Mouse (Mus musculus) CH12.LX (cell line): ENCODE measurements around the gene Gclm. TPM values are rescaled to one million over a fixed set of nuclear protein-coding genes. Genes with fewer than 3 reads are reported as not detected.

ENCODE experiments used
- DNase-seq: peaks from one replicate; pipeline ENCODE4 v3.0.0-alpha.2; 2013; ENCODE audit errors: extremely low read depth
- H3K27ac ChIP-seq: 2 replicates; pipeline ENCODE4 v1.5.1; 2012; ENCODE audit warnings: low read depth, mild to moderate bottlenecking, control low read depth, moderate library complexity; ENCODE audit not compliant: insufficient read depth
- H3K27me3 ChIP-seq: replicated peaks from 2 replicates; pipeline ENCODE3; 2012; ENCODE audit warnings: inconsistent platforms
- H3K36me3 ChIP-seq, 2 experiments: replicated peaks in 1 of 2; 2 replicates each; pipeline versions ENCODE3 to v1.6.1; 2012; ENCODE audit warnings: inconsistent platforms in 1 of 2, low read length in 1 of 2, mild to moderate bottlenecking in 1 of 2, mixed read lengths in 1 of 2, moderate library complexity in 1 of 2; ENCODE audit not compliant: control insufficient read depth in 1 of 2, insufficient read depth in 1 of 2
- H3K4me1 ChIP-seq, 2 experiments: 2 replicates each; pipeline ENCODE4 v1.6.1; 2012; ENCODE audit warnings: inconsistent platforms in 1 of 2, moderate library complexity in 1 of 2; ENCODE audit not compliant: insufficient read depth in 2 of 2, control insufficient read depth in 1 of 2
- H3K4me2 ChIP-seq: 2 replicates; pipeline ENCODE4 v1.6.1; 2012; ENCODE audit warnings: low read depth, mild to moderate bottlenecking, control low read depth; ENCODE audit not compliant: poor library complexity, insufficient read depth, severe bottlenecking
- H3K4me3 ChIP-seq, 3 experiments: fragments of 150-350 bp in 1 of 3; sonication (generic) in 1 of 3; replicated peaks in 1 of 3; 2 replicates each; pipeline versions ENCODE3 to v1.5.1; 2011 to 2012; ENCODE audit warnings: low read depth in 2 of 3, low read length in 2 of 3, mild to moderate bottlenecking in 2 of 3, moderate library complexity in 2 of 3, control low read depth in 1 of 3, improper control_type of control experiment in 1 of 3, inconsistent platforms in 1 of 3, mixed read lengths in 1 of 3; ENCODE audit not compliant: poor library complexity in 1 of 3
- H3K79me2 ChIP-seq: replicated peaks from 2 replicates; pipeline ENCODE4 v1.6.1; 2012; ENCODE audit warnings: mild to moderate bottlenecking, moderate library complexity; ENCODE audit not compliant: control insufficient read depth, poor library complexity, insufficient read depth, severe bottlenecking; ENCODE audit errors: extremely low read depth
- H3K9ac ChIP-seq: 2 replicates; pipeline ENCODE4 v1.6.1; 2012; ENCODE audit warnings: low read depth, mild to moderate bottlenecking, control low read depth, moderate library complexity; ENCODE audit not compliant: insufficient read depth
- H3K9me3 ChIP-seq: replicated peaks from 2 replicates; pipeline ENCODE3; 2012; ENCODE audit warnings: low read length, inconsistent platforms, mixed read lengths
- ELF1 ChIP-seq: IDR thresholded peaks from 2 replicates; pipeline ENCODE4 v1.6.1; 2014; ENCODE audit warnings: low read depth, mild to moderate bottlenecking, inconsistent platforms, low read length, improper control_type of control experiment
- EP300 ChIP-seq: IDR thresholded peaks from 2 replicates; pipeline ENCODE4 v1.6.1; 2011; ENCODE audit warnings: low read length, improper control_type of control experiment
- ETS1 ChIP-seq: conservative IDR thresholded peaks from 2 replicates; pipeline ENCODE4 v1.6.1; 2012; ENCODE audit warnings: low read depth, mild to moderate bottlenecking, inconsistent platforms, low read length, improper control_type of control experiment, moderate library complexity
- HCFC1 ChIP-seq: IDR thresholded peaks from 2 replicates; pipeline ENCODE4 v1.6.1; 2012; ENCODE audit warnings: low read depth, mild to moderate bottlenecking, inconsistent platforms, low read length, improper control_type of control experiment
- IRF4 ChIP-seq: IDR thresholded peaks from 2 replicates; pipeline ENCODE4 v1.6.1; 2014; ENCODE audit warnings: low read depth, mild to moderate bottlenecking, inconsistent platforms, low read length, improper control_type of control experiment
- MAX ChIP-seq: IDR thresholded peaks from 2 replicates; pipeline ENCODE4 v1.6.1; 2011; ENCODE audit warnings: low read length, improper control_type of control experiment
- MYC ChIP-seq: IDR thresholded peaks from 2 replicates; pipeline ENCODE4 v1.6.1; 2011; ENCODE audit warnings: low read depth, mild to moderate bottlenecking, improper control_type of control experiment, low read length
- NRF1 ChIP-seq: IDR thresholded peaks from 2 replicates; pipeline ENCODE4 v1.6.1; 2014; ENCODE audit warnings: low read depth, mild to moderate bottlenecking, inconsistent platforms, low read length, improper control_type of control experiment, moderate library complexity
- POLR2A ChIP-seq: IDR thresholded peaks from 2 replicates; pipeline ENCODE4 v1.6.1; 2011; ENCODE audit warnings: low read depth, mild to moderate bottlenecking, improper control_type of control experiment, low read length
- SIN3A ChIP-seq: IDR thresholded peaks from 2 replicates; pipeline ENCODE4 v1.6.1; 2012; ENCODE audit warnings: low read length, improper control_type of control experiment, inconsistent platforms
- TCF12 ChIP-seq: IDR thresholded peaks from 2 replicates; pipeline ENCODE4 v1.6.1; 2014; ENCODE audit warnings: low read depth, mild to moderate bottlenecking, inconsistent platforms, low read length, improper control_type of control experiment
- UBTF ChIP-seq: IDR thresholded peaks from 2 replicates; pipeline ENCODE4 v1.6.1; 2012; ENCODE audit warnings: low read depth, mild to moderate bottlenecking, inconsistent platforms, low read length, improper control_type of control experiment, moderate library complexity
- ZC3H11A ChIP-seq: IDR thresholded peaks from 2 replicates; pipeline ENCODE4 v1.6.1; 2012; ENCODE audit warnings: low read depth, mild to moderate bottlenecking, inconsistent platforms, low read length, improper control_type of control experiment
- ZKSCAN1 ChIP-seq: IDR thresholded peaks from 2 replicates; pipeline ENCODE4 v1.6.1; 2012; ENCODE audit warnings: low read depth, inconsistent platforms, low read length, improper control_type of control experiment, borderline replicate concordance
- ZNF384 ChIP-seq: IDR thresholded peaks from 2 replicates; pipeline ENCODE4 v1.6.1; 2012; ENCODE audit warnings: low read depth, low read length, improper control_type of control experiment, inconsistent platforms
- dilution Hi-C: fragments of 300-500 bp; cut with MboI; formaldehyde crosslinking; loops from 2 replicates; pipeline ENCODE4 v1.14.3; 2020; ENCODE audit warnings: low sequenced_read_pairs; ENCODE audit not compliant: extremely low pct_unique_long_range_greater_than_20kb, extremely low pct_ligation_motif_present
- in situ Hi-C: fragments of 300-500 bp; cut with MboI; formaldehyde crosslinking; loops from 3 replicates; pipeline ENCODE4 v1.14.3; 2019; ENCODE audit warnings: low sequenced_read_pairs, low pct_ligation_motif_present, low pct_unique_long_range_greater_than_20kb, mixed read lengths
- polyA plus RNA-seq: library from polyadenylated mRNA; unstranded; fragments of >175 nt; gene quantifications from 2 replicates; pipeline ENCODE4 v1.2.1, GENCODE M21; 2012; ENCODE audit warnings: low read depth; ENCODE audit not compliant: insufficient read length
- total RNA-seq, 2 experiments: library from RNA; depleted of rRNA; stranded (reverse); fragments of 300-350 nt in 1 of 2; fragments of >200 nt in 1 of 2; gene quantifications; 2 replicates each; pipeline ENCODE4 v1.2.3; 2012 to 2014

Gene Gclm
- total and polyA plus RNA-seq, 3 experiments, result 26.1 to 195 (median 108) TPM

GRCm38 (mm10) chr3:122292300-122293222 lies 47.2 kb downstream of the Gclm start (continued):
- no peak for TF ChIP-seq ETS1
- peak; percentile 98 for TF ChIP-seq ELF1
- TF ChIP-seq MAX, result no peak
- no peak for TF ChIP-seq ZKSCAN1
- TF ChIP-seq ZC3H11A, result no peak
- no peak for TF ChIP-seq ZNF384
- TF ChIP-seq HCFC1, result no peak; the same call in 1 of the 2 replicates
- TF ChIP-seq NRF1, result peak; percentile 69

DNA sequence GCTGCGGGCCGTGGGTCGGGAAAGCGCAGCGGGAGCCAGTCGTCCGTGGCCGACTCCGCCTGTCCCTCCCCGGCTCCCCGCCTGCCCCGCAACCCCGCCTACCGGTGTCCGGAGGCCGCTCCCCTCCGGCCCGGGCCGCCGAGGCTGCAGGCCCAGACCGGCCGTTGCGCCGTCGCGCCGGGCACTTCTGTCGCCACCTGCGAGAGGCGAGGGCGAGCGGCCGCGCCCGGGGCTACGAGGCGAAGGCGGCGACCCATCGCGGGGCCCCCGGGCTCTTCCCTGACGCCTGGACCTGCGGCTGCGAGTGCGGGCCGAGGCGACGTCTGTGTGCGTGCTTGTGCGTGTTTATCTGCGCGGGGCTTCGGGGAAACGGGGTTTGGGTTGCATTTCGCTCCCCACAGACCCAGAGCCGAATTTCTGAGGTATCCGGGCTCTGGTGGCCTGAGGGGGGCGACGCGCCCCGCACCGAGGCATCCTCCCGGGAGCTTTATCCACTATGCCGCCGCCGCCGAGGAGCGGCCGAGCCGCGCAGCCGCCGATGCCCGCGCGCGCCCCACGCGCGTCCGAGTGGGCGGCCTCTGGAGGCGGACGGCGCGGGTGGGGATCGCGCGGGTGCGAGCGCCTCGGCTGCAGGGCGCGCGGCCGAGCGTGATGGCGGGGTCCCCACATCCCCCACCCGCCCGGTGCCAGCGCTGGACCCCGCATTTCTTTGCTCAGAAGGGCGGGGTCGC lies 48.0 kb downstream of the Gclm start:
- peak overlapping the region; percentile 64 for H3K27ac ChIP-seq
- DNase-seq, result no peak
- H3K9ac ChIP-seq, result peak overlapping the region; percentile 85
- H3K36me3 ChIP-seq, result no peaks in the 10 kb centered on the region
- H3K79me2 ChIP-seq, result no peaks in the 10 kb centered on the region
- no peaks in the 10 kb centered on the region for H3K27me3 ChIP-seq
- in situ Hi-C loops (loop anchor here (25.0 kb wide), 1 partner anchor 619 kb away; the partner anchor contains the start of genes 1810037I17Rik and Gm10959), dilution Hi-C loops (no loop called here)
- peak overlapping the region; percentile 78 to 87 (median 87) for H3K4me3 ChIP-seq
- TF ChIP-seq IRF4 (no peak), NRF1 (0 out of 2 replicates have a peak, but pooled peaks have one; percentile 25), SIN3A (no peak), UBTF (peak; percentile 93), MYC (no peak), EP300 (no peak), POLR2A (peak; percentile 37; the same call in 1 of the 2 replicates), TCF12 (peak; percentile 36; the same call in 1 of the 2 replicates)
- H3K9me3 ChIP-seq, result no peaks in the 10 kb centered on the region
- H3K4me2 ChIP-seq, result peak overlapping the region; percentile 1; the same call in 1 of the 2 replicates
- H3K4me1 ChIP-seq, result peaks cover 4 to 28% of the 10 kb centered on the region in 2 experiments; a peak in 2 of 4 replicates
